16 mouse cellular contexts compared by ENCODE assay signal in the genomic region with DNA sequence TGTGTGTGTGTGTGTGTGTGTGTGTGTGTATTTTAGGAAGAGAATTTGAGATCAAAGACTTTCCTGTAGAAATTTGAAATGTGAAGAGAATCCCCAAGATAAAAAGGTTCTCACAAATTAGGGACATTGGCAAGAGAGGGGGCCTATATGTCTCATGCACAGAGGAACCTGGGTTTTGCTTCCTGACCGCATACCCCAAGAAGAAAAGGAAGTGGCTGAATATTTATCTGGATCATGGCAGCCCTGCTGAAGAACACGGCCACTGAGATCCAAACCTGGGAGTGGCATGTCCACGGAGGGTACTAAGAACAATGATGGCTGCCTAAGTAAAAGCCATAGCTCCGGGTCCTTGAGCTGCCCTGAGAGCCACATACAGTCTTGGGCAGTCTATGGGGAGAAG.
"Had no signal": no experiment of that assay in that cellular context is flagged by ENCODE, and none has a peak within 500 bp of the region (broad histone marks: within the 10 kb centered on the region; RNA-seq: fewer than 3 reads in every experiment).

No protein-coding gene starts in this region.

- DNase-seq: gastrocnemius, adult 2 months; gastrocnemius, postnatal 14 days; gastrocnemius, postnatal 36 days; heart, adult 18-20 months; heart, postnatal 4 days; kidney, adult 11 months; kidney, adult 2 months; kidney, adult 9 months; kidney, postnatal 14 days; kidney, postnatal 36 days; layer of hippocampus, adult 9-11 months; layer of hippocampus, postnatal 36 days; left cerebral cortex, postnatal 4 days had no signal

- ATAC-seq: hindbrain, postnatal 0 days; intestine, embryonic 16.5 days; liver, embryonic 12.5 days had no signal
